Mouse (Mus musculus) sigmoid colon, adult 10 weeks (tissue): ENCODE measurements around the gene Cd68. TPM values are rescaled to one million over a fixed set of nuclear protein-coding genes. Genes with fewer than 3 reads are reported as not detected.

Experiments used
- polyA plus RNA-seq: library from polyadenylated mRNA; stranded (reverse); fragments of 350-450 nt; fragmentation: Illumina TruSeq; extraction: RNeasy Lipid Tissue Mini Kit (QIAGEN cat#74804); gene quantifications from one replicate; pipeline ENCODE4 v1.2.3, GENCODE M21; 2014; ENCODE audit warnings: low read depth, low replicate concordance

Cd68 gene
- 2.6 TPM for polyA plus RNA-seq

DNA sequence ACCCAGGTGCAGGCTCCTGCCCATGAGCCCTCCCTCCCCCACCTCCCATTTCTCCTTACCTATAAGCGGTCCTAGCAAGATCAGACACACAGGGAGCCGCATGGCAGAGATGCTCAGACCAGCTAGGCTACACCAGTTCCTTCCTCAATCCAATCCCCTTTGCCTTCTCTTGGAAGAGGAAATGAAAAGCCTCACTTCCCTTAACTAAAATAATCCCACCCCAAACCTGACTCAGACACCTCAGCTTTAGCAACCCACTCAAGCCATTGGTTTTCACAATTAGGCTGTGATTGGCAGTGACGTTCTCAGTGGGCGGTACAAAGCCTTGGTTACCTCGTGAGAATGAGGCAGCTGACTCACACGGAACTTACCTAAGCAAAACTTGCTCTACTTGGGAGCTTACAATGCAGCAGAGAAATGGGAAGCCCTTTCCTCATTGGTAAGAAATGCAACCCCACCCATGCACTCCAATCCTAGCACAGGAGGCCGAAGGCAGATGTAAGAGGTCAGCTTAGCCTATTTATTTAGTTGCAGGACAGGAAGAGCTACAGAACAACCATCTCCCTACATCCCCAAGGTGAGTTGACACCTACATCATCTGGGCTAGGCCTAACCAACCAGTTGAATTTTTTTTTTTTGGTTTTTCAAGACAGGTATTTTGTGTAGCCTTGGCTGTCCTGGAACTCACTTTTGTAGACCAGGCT lies at the start of gene Cd68:
Cd68 (minus strand) TSS at position 193 of the 704 bp plus-strand sequence.

DNA sequence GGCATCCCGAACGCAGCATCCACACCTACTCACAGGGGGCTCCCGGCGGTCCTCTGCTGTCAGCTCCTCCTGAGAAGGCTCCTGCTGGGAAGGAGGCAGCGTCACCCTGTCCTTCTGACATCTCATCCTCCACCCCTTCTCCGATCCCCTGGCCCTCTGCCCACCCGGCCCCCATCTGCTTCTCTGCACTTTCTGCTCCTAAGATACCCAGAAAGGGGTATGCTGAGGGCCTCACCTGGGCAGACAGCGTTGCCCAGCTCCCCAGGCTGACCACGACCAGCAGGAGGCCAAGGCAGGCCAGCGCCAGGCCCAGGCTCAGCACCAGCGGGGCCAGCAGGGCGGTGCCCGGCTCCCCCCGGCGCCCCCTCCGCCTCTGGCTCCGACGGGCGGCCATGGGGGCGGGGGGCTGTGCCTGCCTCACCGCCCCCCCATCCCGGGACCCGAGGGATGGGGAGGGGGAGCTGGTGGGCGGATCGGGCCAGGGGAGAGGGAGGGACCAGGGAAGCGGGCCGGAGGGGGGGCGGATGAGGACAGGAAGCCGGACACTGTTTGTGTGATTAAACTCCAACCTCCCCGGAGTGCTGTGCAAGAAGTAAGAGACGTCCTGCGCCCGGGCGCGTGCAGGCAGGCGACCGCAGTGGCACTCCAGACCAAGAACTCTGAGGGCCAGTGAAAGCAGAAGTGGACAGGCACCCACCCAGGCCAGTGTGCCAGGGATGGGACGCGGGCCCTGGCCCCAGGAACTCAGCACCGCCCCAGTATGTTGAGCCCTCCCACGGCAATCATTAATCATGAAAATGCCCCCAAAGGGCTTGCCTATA lies 29.6 kb upstream of the Cd68 start, which contains the start of the genes Tnfsf12 and Tnfsfm13:
Tnfsf12 (minus strand) TSS at position 489 of the 821 bp plus-strand sequence.
Tnfsfm13 (minus strand) TSS at position 738 of the 821 bp plus-strand sequence.

DNA sequence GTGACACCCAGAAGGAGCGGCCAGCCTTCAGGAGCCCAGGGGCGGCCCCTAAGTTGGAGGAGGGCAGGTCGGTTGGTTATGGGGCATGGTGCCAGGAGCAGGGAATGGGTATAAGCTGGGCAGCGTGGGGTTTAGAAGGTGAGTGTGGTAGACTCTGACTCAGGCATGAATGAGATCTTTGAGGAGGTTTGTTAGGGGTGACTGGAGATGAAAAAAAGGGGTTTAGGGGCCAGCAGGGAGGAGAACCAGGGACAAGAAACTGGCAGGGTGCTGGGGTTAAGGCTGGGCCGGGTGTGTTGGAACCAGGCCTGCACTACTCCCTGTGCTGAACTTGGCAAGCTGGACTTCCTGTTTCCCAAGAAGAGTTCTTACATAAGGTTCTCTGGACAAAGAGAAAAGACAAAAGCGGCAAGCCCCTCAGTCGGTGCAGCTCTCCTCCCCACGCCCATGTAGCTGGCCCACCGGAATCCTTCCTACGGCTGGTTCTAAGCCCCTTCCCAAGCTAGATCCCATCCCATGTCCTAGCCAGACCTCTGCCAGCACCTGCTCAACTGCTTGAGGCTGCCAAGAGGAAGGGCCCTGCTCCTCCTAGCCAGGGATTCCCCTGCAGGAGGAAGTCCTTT lies 19.7 kb upstream of the Cd68 start, which contains the start of gene Tnfsf13:
Tnfsf13 (minus strand) TSS at position 259 of the 623 bp plus-strand sequence.

DNA sequence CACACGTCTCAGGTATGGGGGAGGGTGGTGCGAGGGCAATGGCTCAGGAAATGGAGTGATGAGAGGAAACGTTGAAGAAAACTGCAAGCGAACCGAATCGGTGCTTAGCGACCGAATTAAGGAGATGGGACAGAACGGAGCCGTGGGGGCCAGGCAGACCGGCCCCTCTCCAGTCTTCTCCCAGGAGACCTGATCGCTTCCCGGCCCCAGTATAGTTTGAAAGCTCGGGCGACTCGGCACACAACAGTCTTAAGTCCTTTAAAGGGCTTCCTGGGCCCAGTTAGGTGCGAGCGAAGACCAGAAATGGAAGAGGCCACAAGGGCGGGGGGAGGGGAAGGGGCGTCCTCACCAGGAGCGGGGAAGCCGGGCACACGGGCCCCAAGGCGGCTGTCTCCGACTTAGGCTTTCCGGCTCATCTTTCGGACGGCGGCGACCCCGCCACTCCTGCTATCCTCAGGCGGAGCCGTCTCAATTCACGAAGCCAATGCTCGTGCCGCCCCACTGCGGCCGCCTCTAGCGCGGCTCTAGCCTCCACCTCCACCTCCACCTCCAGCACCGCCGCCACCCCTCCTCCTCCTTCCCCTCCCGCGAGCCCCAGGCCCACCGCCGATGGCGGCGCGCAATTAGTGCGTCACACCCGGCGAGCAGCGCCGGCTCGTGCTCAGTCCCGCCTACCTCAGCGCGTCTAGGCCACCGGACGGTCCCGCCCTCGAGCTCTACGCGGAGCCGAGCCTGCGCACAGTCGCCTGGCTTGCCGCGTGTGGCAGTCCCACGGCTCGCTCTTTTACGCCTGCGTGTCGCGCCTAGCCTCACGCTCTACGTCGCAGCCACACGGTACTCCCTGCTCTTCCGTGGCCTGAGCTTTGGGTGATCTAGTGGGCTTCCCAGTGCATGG lies 15.6 kb upstream of the Cd68 start, which contains the start of gene Senp3:
Senp3 (minus strand) TSS at position 771 of the 895 bp plus-strand sequence.

DNA sequence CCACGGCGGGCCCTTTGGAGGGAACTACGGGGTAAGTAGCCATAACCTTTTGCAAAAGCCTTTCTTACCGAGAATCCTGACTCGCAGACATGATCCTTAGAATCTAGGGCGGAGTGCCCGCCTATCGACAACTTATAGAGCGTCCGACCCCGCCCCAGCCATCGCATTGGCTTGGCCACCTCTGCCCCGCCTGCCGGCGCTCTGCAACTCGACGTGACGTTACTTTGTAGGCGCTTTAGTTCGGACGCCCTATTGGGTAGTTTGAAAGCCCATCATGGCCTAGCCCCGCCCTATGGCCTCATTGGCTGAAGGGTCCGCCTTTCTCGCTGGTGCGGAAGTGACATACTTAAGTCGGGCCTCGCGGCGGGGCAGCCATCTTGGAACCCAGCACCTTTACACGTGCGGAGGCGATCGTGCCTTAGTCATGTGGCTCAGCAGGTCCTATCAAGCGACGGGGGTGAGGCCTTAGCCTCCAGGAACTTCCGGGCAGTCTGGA lies 6.3 kb upstream of the Cd68 start, which contains the start of gene Eif4a1:
Eif4a1 (minus strand) TSS at position 213 of the 496 bp plus-strand sequence.

DNA sequence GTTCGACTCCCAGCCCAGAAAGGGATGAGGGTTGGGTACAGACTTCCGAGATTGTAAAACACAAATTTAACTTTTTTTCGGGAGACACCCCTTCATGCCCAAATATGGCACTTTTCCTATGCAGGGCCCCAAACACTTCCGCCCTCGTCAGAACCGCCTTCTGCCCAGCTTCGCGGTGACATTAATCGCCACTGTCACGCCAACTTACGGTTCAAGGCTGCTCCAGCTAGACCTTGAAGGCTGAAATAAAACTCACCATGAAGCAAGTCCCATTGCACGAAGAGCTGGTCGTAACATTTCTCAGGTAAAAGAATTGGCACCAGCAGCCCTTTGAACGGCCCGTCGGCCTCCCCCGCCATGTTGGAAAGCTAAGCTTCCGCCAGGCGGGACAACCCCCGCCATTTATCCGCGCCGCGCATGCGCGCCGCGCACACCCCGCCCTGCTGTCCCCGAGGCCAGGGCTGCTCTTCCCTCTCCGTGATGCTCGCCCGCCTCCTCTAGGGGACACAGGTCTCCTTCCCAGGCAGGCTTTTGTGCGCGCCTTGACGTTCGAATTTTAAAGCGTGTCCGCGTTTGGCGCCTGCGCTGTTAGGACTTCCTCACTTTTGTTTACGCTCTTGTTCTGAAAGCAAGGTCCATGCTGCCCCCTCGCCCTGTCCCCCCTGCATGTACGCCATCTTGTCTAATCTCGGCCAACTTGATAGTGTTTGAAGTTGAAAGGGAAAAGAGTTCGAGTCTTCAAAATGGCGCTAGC lies 3.6 kb downstream of the Cd68 start, which contains the start of gene Mpdu1:
Mpdu1 (minus strand) TSS at position 430 of the 754 bp plus-strand sequence.

DNA sequence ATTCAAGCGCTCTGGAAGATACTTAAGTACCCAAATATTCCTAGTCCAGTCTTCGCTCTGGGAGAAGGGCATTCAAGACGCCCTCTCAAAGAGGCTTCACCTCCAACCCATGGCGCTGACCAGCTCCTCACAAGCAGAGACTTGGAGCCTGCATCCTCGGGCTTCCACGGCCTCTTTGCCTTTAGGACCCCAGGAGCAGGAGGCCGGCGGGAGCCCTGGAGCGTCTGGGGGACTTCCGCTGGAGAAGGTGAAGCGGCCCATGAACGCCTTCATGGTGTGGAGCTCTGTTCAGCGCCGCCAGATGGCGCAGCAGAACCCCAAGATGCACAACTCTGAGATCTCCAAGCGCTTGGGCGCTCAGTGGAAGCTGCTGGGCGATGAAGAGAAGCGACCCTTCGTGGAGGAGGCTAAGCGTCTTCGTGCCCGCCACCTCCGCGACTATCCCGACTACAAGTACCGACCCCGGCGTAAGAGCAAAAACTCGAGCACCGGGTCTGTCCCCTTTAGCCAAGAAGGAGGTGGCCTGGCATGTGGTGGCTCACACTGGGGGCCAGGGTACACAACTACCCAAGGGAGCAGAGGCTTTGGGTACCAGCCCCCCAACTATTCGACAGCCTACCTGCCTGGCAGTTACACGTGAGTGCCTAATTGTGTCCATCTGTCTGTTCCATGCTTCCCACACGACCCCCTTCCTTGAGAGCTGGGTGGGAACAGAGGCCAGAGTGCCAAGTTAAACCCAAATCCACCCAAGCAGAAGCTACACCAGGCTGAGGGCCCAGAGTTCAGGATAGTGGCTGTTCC lies 10.5 kb downstream of the Cd68 start, which contains the start of gene Sox15:
Sox15 (plus strand) TSS at position 51 of the 801 bp plus-strand sequence.

DNA sequence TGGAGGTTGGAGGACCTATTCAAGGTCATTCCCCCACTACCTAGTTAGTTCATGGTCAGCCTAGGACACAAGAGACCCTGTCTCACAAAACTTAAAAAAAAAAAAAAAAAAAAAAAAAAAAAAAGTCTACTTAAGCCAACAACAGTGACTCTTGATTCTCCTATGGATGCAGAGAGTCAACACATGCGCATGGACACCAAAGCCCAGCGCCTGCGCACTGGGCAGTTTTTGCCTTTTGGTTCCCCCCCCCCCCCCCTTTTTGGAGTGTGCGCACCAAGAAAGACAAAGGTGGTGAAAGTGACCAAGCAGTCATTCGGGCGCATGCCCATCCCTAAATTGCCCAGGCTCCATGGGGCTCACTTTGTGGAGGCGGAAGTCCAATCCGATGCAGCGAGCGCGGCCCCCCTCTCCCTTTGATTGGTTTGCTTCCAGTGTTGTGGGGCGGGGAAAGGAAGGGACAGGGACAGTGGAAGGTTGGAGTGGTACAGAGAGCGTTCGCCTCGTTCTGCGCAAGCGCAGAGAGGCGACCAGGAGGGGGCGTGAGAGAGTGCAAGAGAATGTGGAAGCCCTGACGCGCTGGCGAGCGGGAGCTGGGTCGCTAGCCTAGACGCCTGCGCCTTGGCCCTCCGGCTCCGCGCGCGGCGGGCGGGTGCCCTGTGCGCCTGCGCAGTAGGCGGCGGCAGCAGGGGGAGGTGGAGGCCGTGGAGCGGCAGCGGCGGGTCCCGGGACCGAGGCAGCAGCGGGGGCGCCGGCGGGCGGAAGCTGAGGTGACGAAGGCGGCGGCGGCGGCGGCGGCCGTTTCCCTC lies 33.5 kb downstream of the Cd68 start, which contains the start of gene Fxr2:
Fxr2 (plus strand) TSS at position 707 of the 806 bp plus-strand sequence.

DNA sequence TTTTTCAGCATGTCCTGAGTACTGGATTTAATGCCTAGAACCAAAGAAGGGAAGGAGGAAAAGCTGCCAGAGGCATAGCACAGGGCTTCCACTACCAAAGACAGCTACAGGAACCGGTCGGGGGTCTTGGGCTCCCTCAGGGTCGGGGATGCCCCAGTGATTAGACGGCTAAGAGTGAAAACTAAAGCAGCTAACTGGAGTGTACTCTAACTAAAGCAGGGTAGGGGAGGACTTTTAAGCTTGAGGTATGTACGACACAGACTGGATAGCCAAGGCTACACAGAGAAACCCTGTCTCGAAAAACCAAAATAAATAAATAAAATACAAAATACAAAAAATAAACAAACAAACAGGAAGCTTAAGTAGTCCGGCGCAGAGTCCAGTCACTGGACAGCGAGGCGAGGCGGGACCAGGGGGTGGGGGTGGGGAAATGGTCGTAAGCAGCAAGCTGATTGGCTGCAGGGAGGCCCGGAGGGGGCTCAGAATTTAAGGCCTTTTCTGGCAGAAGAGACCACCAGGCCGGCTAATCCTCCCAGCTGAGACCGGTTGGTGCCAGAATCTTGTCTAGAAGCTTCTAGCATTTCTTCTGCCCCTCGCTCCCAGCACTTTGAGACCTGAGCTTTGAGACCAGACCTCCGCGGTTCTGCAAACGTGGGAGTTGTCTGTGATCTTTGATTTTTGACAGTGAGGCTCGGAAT lies 44.2 kb downstream of the Cd68 start, which contains the start of gene Sat2:
Sat2 (plus strand) TSS at position 454 of the 698 bp plus-strand sequence.

DNA sequence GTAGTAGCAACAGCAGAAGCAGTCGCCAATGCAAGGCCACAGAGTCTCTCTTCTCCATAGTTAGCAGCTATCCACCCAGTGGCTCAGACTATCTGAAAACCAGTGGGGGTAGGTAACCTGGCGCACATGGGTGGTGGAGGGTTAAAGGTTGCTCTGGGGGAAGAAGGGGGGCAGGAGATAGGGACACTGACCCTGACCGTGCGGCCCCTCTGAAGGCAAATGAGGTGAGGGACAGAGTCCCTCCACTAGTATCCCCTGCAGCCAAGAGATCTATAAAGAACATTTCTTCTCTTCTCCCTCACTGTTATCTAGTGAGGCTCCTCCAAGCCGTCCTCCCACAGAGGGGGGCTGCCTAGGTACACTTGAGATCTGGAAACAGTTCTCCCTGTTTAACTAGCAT lies 48.1 kb downstream of the Cd68 start, which contains the start of gene Shbg:
Shbg (minus strand) TSS at position 101 of the 400 bp plus-strand sequence.

Other genes starting within 250 kb of the Cd68 start
- gene Dnah2, start 117.0 kb downstream of the Cd68 start, polyA plus RNA-seq = 0.13 TPM
- 0.38 TPM for gene Efnb3, start 105.9 kb downstream of the Cd68 start, polyA plus RNA-seq
- 1.9 TPM for gene Wrap53, start 85.9 kb downstream of the Cd68 start, polyA plus RNA-seq
- gene Trp53, start 85.8 kb downstream of the Cd68 start, polyA plus RNA-seq = 6.8 TPM
- gene Atp1b2, start 60.2 kb downstream of the Cd68 start, polyA plus RNA-seq = 6.9 TPM
- not detected for gene Shbg, start 48.2 kb downstream of the Cd68 start, polyA plus RNA-seq
- 1.7 TPM for gene Sat2, start 44.1 kb downstream of the Cd68 start, polyA plus RNA-seq
- gene Fxr2, start 33.2 kb downstream of the Cd68 start, polyA plus RNA-seq = 12.4 TPM
- not detected for gene Sox15, start 10.8 kb downstream of the Cd68 start, polyA plus RNA-seq
- gene Mpdu1, start 3.5 kb downstream of the Cd68 start, polyA plus RNA-seq = 20.3 TPM
- 463 TPM for gene Eif4a1, start 6.3 kb upstream of the Cd68 start, polyA plus RNA-seq
- gene Senp3, start 15.9 kb upstream of the Cd68 start, polyA plus RNA-seq = 129 TPM
- gene Tnfsf13, start 19.6 kb upstream of the Cd68 start, polyA plus RNA-seq = 38.2 TPM
- 1.6 TPM for gene Tnfsf12, start 29.7 kb upstream of the Cd68 start, polyA plus RNA-seq
- 8.2 TPM for gene Tnfsfm13, start 29.9 kb upstream of the Cd68 start, polyA plus RNA-seq
- gene Polr2a, start 92.5 kb upstream of the Cd68 start, polyA plus RNA-seq = 25.7 TPM
- gene Slc35g3, start 95.8 kb upstream of the Cd68 start, polyA plus RNA-seq = not detected
- gene Zbtb4, start 99.8 kb upstream of the Cd68 start, polyA plus RNA-seq = 17.7 TPM
- gene Chrnb1, start 129.8 kb upstream of the Cd68 start, polyA plus RNA-seq = 4.0 TPM
- 9.5 TPM for gene Fgf11, start 135.7 kb upstream of the Cd68 start, polyA plus RNA-seq
- 11.7 TPM for gene Tmem102, start 139.5 kb upstream of the Cd68 start, polyA plus RNA-seq
- not detected for gene Gm39566, start 149.1 kb upstream of the Cd68 start, polyA plus RNA-seq
- not detected for gene Spem2, start 152.3 kb upstream of the Cd68 start, polyA plus RNA-seq
- gene Spem1, start 156.0 kb upstream of the Cd68 start, polyA plus RNA-seq = not detected
- 0.88 TPM for gene Nlgn2, start 171.6 kb upstream of the Cd68 start, polyA plus RNA-seq
- 18.5 TPM for gene Tmem256, start 172.4 kb upstream of the Cd68 start, polyA plus RNA-seq
- gene Plscr3, start 180.2 kb upstream of the Cd68 start, polyA plus RNA-seq = 0.98 TPM
- 5.4 TPM for gene Tnk1, start 192.6 kb upstream of the Cd68 start, polyA plus RNA-seq
- not detected for gene Tmem95, start 211.9 kb upstream of the Cd68 start, polyA plus RNA-seq
- 2.9 TPM for gene Kctd11, start 215.3 kb upstream of the Cd68 start, polyA plus RNA-seq
- gene Acap1, start 229.4 kb upstream of the Cd68 start, polyA plus RNA-seq = 0.57 TPM
- 3.7 TPM for gene 2810408A11Rik, start 234.8 kb upstream of the Cd68 start, polyA plus RNA-seq
- 2.6 TPM for gene Neurl4, start 234.9 kb upstream of the Cd68 start, polyA plus RNA-seq
- gene Gps2, start 247.7 kb upstream of the Cd68 start, polyA plus RNA-seq = 18.3 TPM